Mouse (Mus musculus) induced T-regulatory cell, adult 2 months (primary cell): ENCODE data around the gene Cep68.
"Not testable (repeated sequence)": the region's sequence is repeated elsewhere in the genome, so short reads cannot be mapped to it uniquely, and the experiment has no call there.

Experiments used
- DNase-seq: peaks from one replicate; pipeline ENCODE4 v3.0.0-alpha.2; 2012; ENCODE audit warnings: low read depth

The Cep68 gene

GRCm38 (mm10) chr11:20242366-20243056 is 6.7 kb downstream of the Cep68 start:
- no peak for DNase-seq

DNA sequence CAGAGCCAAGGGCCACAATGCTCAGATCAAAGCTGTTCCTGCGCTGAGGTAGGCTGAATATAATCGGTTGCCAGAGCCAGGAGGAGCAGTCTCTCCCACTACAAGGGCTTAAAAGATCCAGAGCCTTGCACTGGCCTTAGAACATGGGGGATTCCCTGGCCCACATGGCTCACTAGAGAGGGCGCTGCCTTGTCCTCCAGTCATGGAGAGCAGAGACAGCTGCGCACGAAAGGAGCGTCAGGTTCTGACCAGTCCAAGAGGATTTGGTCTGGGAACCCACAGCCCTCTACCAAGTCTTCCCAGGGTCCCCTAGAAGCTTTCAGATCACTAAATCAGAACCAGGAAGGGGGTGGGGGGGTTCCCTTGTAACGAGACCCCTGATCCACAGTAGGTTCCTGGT is 7.9 kb downstream of the Cep68 start:
- no peak for DNase-seq

GRCm38 (mm10) chr11:20240331-20240730 is 8.9 kb downstream of the Cep68 start:
- DNase-seq, result no peak

- DNase-seq, result no peak
Measured at GRCm38 (mm10) chr11:20239279-20239861, 9.9 kb downstream of the Cep68 start.

- DNase-seq, result no peak
Measured at GRCm38 (mm10) chr11:20237976-20238375, 11.3 kb downstream of the Cep68 start.

DNA sequence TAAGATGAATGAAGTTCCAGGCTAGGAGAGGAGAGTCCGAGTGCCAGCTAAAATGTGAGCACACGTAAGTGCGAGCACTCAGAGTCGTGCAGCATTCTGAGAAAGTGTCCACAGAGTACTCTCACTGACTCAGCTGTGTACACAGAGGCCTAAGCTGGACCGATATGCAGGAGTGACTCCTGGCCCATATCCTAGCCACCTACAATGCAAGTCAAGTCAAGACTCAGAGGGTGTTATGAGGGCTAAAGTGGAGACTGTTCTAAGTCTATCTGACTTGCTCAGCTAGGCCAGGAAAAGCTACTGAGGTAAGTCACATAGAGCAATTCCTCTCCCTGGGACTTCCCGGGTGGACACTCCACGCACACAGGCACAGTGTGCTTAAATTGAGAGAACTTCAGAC is 12.2 kb downstream of the Cep68 start:
- no peak for DNase-seq

DNA sequence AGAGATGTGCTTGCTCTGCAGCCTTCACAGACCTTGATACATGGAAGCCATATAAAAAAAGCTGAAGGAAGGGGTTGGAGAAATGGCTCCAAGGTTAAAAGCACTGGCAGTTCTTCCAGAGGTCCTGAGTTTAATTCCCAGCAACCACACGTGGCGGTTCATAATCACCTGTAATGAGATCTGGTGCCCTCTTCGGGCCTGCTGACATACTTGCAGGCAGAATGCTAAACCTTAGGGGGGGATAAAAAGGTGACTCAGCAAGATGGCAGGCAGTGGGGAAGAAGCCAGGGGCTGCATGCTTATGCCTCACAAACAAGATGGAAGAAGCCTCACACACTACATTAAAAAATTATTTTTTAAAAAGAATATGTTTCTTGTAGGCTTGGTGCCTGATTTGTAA is 15.0 kb downstream of the Cep68 start:
- no peak for DNase-seq

GRCm38 (mm10) chr11:20232016-20232755 is 17.0 kb downstream of the Cep68 start:
- no peak for DNase-seq

GRCm38 (mm10) chr11:20231128-20231878 is 17.9 kb downstream of the Cep68 start:
- DNase-seq, result no peak

- DNase-seq, result no peak
Measured at GRCm38 (mm10) chr11:20230286-20230685, 18.9 kb downstream of the Cep68 start.

DNA sequence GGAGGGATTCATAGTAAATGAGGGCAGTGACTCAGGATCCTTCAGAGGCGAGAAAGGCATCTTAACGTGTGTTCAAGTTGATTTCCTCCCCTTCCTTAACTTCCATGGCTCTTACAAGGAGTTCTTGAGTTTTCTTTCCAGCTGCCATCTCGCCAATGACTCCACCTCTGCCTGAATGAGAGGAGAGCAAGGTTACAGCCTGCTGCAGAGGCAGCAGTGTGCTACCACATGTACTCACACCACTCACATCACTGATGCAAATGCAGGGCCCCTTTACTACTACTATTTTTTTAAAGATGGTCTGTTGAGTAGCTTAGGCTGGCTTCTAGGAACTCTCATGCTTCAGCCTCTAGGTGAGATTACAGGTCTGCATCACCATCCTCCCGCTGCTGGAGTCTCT is 19.9 kb downstream of the Cep68 start:
- DNase-seq, result no peak

GRCm38 (mm10) chr11:20228666-20229065 is 20.6 kb downstream of the Cep68 start:
- no peak for DNase-seq

GRCm38 (mm10) chr11:20225938-20226337 is 23.3 kb downstream of the Cep68 start:
- no peak for DNase-seq

DNA sequence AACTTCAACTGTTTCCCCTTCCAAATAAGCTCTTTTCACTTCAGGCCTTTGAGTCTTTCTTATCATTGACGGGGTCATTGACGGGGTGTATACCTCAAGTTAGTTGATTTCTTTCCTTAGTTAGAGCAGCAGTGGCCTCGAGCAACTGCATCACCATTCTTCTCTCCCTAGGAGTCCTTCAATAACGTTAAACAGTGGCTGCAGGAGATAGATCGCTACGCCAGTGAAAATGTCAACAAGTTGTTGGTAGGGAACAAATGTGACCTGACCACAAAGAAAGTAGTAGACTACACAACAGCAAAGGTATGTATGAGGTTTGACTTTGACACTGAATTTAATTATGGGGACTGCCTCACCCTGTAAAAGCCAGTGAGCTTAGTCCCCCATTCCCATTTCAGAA is 25.0 kb downstream of the Cep68 start:
- DNase-seq, result no peak

DNA sequence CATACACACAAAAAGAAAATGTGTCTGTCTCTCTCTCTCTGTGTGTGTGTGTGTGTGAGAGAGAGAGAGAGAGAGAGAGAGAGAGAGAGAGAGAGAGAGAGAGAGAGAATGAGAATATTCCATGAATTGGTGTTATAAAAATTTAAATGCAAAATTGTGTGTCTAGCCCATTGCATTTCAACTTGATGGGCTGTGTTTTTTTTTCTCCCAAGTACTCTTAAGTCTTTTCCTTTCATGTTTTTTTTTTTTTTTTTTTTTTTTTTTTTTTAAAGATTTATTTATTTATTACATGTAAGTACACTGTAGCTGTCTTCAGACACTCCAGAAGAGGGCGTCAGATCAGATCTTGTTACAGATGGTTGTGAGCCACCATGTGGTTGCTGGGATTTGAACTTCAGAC is 27.6 kb downstream of the Cep68 start:
- DNase-seq, result not testable (repeated sequence)

DNA sequence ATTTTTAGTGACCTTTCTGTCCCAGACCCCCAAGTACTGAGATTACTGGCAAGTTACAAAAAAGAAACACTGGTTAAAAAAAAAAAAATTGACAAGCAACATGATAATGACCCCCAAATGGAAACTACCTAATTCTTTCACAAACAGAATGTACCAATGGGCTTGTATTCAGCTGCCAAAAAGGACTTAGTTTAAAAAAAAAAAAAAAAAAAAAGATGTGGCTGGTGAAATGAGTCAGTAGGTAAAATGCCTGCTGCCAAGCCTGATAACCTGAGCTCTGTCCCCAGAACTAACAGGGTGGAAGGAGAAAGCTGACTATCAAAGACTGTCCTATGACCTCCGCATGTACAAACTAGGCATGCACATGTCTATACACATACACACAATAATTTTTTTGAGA is 32.0 kb downstream of the Cep68 start:
- no peak for DNase-seq

DNA sequence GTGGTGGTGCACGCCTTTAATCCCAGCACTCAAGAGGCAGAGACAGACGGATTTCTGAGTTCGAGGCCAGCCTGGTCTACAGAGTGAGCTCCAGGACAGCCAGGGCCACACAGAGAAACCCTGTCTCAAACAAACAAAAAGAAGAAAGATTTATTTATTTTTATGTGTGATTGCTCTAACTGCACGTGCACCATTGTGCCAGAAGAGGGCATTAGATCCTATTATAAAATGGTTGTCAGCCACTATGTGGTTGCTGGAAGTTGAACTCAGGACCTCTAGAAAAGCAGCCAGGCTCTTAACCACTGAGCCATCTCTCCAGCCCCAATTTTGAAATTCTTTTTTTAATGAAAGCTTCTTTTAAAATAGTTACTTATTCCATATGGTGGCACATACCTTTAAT is 32.8 kb downstream of the Cep68 start:
- peak; percentile 50 for DNase-seq

GRCm38 (mm10) chr11:20214779-20215178 is 34.5 kb downstream of the Cep68 start:
- peak; percentile 60 for DNase-seq

DNA sequence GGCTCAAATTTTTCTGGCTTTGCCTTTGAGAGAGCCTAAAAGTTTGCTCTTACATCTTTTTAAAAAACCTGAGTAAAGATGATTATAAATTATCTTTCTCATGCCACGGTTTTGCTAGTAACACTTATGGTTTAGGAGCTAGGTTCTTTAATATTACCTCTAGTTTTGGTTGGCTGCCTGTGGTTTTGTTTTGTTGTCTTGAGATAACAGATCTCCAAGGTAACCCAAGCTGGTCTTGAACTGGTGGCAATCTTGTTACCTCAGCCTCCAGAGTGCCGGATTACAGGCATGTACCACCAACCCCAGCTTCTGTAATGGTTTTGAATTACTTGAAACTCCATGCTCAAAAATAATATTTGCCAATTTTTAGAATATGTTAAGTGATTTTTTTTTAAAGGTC is 37.4 kb downstream of the Cep68 start:
- no peak for DNase-seq

DNA sequence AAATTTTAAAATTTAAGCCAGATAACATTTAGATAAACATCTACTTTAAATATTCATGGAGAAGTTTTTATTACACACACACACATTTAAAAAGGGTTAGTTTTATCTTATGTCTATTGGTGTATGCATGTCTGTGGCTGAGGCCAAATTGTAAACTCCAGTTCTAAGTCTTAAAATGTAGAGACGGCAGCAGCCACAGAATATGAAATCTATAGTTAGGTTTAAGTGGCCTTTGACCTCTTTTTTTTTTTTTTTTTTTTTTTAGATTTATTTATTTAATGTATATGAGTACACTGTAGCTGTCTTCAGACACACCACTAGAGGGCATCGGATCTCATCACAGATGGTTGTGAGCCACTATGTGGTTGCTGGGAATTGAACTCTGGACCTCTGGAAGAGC is 41.6 kb downstream of the Cep68 start:
- DNase-seq, result no peak

- DNase-seq, result no peak
Measured at GRCm38 (mm10) chr11:20206626-20207223, 42.5 kb downstream of the Cep68 start.

GRCm38 (mm10) chr11:20205538-20205937 is 43.7 kb downstream of the Cep68 start:
- no peak for DNase-seq
